Mouse (Mus musculus): Measurements from ENCODE around the gene Gm5767. TPM values are rescaled to one million over a fixed set of nuclear protein-coding genes. Genes with fewer than 3 reads are reported as not detected.
"Not testable (repeated sequence)": the region's sequence is repeated elsewhere in the genome, so short reads cannot be mapped to it uniquely, and the experiment has no call there.

Gm5767 gene
- total RNA-seq, 2 experiments from 2014 or later = 0.49 TPM; not detected in 1

DNA sequence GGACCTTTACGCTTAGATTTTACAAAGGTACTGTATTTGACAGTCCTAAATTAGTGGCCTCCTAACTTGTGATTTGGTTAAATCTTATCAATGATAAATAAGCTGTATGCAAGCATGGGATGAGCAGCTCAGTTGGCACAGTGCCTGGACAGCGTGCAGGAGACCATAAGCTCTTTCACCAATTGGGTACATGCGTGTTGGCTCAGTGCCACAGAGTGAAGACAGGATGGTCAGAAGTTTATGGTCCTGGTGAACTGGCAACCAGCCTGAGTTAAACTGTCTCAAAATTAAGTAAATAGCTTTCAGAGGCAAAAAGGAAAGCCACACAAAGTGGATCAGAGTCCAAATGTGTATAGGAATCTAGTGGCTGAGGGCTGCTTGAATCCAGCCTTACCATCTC is 20.0 kb downstream of the Gm5767 start:
- DNase-seq (ENCODE audit: low spot score in 2 of 2) = no peak

DNA sequence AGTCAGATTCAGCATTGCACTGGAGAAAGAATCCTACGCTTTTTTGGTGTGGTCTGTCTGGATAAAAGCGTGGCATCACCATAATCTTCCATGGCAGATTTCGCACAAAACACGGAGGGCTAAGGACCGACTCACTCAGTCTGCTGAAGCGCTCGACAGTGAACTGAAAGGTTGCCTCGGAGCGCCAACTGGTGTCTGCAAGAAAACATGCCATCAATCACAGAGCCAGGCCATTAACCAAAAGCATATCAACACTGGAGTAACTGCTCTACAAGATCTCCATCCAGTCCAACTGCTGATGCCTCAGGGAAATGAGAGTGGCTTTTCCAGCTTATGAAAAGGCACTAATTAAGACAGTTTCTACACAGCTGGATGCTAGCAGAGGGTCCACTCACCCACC is 31.4 kb downstream of the Gm5767 start:
- no peak for DNase-seq (ENCODE audit: low spot score in 2 of 2)

DNA sequence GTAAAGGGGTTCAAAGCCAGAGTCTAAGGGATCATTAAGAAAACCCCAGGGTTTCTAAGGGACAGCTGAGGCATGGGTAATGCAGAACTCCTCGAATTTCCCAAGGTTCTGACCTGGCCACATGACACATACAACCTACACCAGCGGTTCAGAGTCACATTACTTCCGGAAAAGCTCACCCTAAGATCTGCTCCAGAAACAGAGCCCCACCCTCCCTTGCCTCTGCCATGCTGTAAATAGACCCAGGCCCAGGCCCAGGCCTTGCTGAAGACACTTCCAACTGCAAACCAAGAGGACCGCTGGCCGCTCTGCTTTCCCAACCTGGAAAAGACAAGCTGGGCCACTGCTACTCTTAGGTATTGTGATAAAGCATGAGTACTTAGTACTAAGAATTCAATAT is 34.3 kb downstream of the Gm5767 start:
- DNase-seq (ENCODE audit: low spot score in 2 of 2) = no peak

DNA sequence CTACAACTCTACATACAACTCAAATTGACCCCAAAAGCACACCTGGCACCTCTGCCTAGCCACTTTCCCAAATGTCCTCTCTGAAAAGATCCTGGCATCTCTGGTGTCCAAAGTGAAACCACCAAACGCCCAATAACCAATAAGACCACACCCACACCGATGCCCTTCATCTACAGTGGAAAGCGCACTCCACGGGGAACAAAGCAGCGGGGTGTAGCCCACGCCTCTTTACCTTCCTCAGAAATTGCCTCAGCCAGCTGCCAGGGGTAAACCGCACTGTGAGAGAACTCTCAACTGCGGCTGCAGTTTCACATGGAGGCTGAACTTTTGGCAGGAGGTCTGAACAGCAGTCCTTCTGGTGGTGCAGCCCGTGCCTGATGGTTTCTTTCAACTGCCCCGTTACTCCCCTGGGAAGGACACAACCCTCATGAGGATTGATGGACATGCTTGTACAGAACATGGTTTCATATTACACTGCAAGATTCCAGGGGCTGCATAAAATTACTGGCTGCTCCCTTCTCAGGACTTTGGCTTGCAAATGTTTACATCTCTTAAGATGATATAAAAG is 35.0 kb downstream of the Gm5767 start:
- DNase-seq (ENCODE audit: low spot score in 2 of 2) = no peak

DNA sequence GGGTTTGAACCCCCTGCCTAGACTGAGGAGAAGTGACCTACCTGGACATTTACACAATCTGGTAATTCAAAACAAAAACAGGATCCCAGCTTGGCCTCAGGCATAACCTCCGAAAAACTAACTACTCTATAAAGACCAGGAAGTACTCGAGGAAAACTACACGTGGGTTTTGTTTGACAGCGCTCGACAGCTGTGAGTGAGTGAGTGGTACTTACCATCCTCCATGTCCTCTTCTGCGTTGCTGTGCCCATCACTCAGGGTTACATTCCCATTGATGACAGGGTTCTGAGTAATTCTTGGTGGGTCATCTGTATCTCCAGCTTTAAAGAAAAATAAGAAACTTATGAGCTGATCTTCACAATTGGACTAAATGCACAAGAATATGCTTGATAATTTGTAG is 35.7 kb downstream of the Gm5767 start:
- DNase-seq (ENCODE audit: low spot score in 2 of 2) = no peak

DNA sequence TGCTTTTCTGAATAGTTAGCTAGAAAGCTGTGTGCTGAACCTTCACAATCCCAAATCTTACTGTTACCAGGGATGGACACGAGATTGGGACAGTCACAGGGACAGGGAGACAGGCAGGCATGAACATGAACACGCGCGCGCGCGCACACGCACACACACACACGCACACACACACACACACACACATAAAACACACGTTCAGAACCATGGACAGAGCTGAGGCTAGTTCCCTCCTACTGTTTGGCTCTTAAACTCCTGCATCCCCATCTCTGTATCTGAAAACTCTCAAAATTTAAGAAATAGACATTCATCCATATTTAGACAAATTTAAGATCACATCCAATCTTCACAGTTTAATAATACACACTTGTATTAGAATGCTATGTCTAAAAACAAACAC is 37.2 kb downstream of the Gm5767 start:
- no peak for DNase-seq (ENCODE audit: low spot score in 2 of 2)

DNA sequence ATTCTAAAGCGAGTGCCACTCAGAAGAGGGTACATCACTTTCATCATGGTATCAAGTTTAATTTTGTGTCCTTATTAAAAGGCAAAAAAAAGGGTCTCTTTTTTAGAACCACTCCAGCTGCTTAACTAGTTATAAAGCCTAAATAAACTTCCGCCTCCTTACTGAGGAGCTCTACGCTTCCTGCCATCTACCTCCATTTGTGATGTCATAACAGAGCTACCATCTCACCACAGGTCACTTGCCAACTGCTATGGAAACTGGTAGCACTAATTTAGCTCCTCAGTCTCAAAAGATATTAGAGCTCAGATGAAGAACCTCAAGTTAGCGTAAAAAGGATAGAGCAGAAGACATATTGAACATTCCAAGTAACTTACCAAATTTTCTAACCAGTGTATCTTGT is 39.9 kb downstream of the Gm5767 start:
- DNase-seq (ENCODE audit: low spot score in 2 of 2) = no peak

DNA sequence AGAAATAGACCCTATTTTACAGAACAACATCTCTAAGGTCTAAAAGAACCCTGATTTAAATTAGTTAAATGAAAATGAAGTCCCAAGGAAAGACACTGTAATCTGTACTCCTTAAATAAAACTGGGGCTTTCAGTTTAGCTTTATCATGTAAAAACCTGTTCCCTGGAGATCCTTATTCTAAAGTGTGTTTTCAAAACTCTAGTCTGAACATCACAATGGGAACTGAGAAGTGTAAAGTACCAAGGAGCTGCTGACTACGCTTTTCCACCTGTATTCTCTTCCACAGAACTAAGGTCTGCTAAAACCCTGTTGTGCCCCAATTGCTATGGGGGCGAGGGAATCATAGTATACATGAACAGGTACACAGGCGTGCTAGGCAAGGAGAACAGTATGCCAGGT is 43.5 kb downstream of the Gm5767 start:
- no peak for DNase-seq (ENCODE audit: low spot score in 2 of 2)

DNA sequence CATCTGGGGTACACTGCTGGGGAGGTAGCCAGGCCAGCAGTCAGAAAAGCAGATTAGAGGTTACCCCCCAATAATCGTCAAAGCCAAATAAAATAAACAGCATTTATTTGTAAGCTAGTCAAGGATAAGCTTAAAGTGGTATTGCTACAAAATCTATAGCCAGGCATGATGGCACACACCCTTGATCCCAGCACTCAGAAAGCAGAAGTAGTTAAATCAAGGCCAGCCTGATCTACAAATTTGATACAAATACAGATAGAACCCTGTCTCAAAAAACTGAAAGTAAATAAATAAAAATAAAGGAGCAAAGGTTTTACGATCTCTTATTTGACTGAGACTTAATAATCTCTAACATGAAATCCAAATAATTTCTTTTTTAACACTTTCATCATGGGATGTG is 45.2 kb downstream of the Gm5767 start:
- DNase-seq (ENCODE audit: low spot score in 2 of 2) = no peak

DNA sequence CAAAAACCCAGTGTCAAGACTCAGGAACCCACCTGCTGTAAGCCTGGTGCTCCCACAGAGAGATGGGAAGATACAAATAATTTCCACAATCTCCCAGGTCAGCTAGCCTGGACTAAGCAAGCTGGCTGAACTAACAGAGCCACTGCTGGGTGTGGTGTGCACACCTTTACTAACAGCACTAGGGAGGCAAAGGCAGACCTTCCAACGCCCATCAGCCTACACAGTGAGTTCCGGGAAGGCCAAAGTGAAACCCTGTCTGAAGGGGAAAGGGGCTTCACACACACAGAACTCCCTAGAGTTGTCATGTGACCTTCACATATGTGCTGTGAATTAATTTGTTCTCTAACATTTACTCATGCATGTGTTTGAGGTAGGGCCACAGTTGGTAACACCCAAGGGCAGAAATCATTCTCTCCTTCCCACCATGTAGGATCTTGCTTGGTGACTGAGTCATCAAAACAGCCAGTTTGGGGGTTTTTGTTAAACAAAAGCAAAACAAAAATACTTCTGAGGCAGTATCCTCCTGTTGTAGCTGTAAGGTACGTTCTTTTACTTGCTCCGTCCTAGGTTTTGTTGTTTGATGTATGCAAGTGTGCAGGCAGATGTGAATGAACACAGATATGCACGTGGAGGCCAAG is 47.7 kb downstream of the Gm5767 start:
- DNase-seq (ENCODE audit: low spot score in 2 of 2) = no peak

DNA sequence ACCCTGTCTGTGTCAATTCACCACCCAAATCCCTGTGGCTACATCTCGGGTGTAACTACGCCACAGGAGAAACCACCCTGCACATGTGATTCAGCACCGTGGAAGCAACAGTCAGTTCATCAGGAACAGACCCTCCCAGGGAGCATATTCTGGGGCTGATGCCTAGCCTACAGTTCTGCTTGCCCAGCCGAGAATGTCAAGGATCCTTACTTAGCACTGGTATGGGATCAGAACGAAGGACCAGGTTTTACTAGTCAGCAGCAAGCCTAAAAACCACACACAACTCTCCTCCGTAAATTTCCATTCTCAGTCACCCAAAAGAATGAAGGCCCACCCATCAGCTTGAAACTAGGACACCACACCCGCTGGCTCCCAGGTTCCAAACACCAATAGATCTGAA is 51.1 kb downstream of the Gm5767 start:
- DNase-seq (ENCODE audit: low spot score in 2 of 2) = no peak

DNA sequence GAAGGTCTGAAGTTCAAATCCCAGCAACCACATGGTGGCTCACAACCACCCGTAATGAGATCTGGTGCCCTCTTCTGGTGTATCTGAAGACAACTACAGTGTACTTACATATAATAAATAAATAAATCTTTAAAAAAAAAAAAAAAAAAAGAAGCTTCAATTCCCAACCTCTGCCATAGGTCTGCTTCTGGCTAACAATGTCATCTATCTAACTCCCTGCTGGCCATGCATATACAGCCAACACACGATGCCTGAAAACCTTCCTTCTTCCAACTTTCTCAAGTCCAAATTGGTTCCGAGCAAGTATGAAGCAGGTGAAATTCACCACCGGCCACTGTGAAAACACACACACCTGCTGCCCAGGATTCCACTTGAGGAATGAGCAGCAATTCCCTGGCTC is 51.9 kb downstream of the Gm5767 start:
- not testable (repeated sequence) for DNase-seq (ENCODE audit: low spot score in 2 of 2)

Other genes with a start within 250 kb of the Gm5767 start
- 10 to 100 TPM; 46.6 to 51.5 TPM for gene Mettl22, start 210.0 kb upstream of the Gm5767 start, total RNA-seq (2021)
- gene Abat, start 167.3 kb upstream of the Gm5767 start, total RNA-seq (2021) = 10 to 100 TPM in 1 of 2 experiments, 1 to 10 TPM in 1; 9.7 to 10.5 TPM
- gene Pmm2, start 43.1 kb upstream of the Gm5767 start, total RNA-seq (2021) = 10 to 100 TPM; 33.6 to 34.3 TPM
- 10 to 100 TPM in 1 of 2 experiments, 1 to 10 TPM in 1; 9.3 to 10.6 TPM for gene Tmem186, start 43.1 kb upstream of the Gm5767 start, total RNA-seq (2021)
- 10 to 100 TPM; 44.8 to 49.2 TPM for gene Carhsp1, start 8.6 kb upstream of the Gm5767 start, total RNA-seq (2021)
- gene Usp7, start 111.5 kb downstream of the Gm5767 start, total RNA-seq (2021) = 10 to 100 TPM; 76.9 to 89.0 TPM
- gene 1810013L24Rik, start 149.3 kb downstream of the Gm5767 start, total RNA-seq (2021) = 10 to 100 TPM; 65.8 to 72.2 TPM